12 mouse cellular contexts compared by ENCODE assay signal in the genomic region with DNA sequence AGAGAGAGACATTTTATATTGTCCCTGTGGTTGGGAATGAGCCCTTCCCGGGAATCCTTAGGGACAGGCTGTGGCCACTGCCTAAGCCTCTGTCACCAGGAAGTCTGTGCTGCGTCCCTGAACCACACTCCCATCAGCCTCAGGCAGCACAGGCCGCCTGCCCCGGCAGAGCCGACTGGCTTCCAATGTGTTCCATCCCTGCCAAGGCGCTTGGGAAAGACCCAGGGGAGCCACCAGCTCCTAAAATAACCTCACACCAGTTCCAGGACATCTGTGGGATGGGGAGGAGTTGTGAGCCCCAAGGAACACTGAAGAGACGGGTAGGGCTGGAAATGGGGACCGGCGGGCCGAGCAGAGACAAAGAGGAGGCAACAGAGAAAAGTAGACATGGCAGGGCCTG. TPM values are rescaled to one million over a fixed set of nuclear protein-coding genes. Genes with fewer than 3 reads are reported as not detected.
DNase-seq lines count a peak whose midpoint lies in the region; ATAC-seq and TF ChIP-seq lines count a peak whose summit lies in the region.
"Had no signal": no experiment of that assay in that cellular context is flagged by ENCODE, and none has a peak within 500 bp of the region (broad histone marks: within the 10 kb centered on the region; RNA-seq: fewer than 3 reads in every experiment).

No protein-coding gene starts in this region.

- no peak for DNase-seq in frontal cortex, postnatal 25 days (ENCODE audit: low spot score in 2 of 2)
- peak; percentile 83 for DNase-seq in 3134 (ENCODE audit: extremely low read depth, insufficient read length, low spot score)
- peak; percentile 79 for DNase-seq in heart, postnatal 4 days
- DNase-seq in urinary bladder, adult 2 months (ENCODE audit: low spot score) = no peak
- DNase-seq in liver, postnatal 0 days = no peak

- H3K79me2 ChIP-seq in myocyte (ENCODE audit: control insufficient read depth, insufficient read depth) = no peaks in the 10 kb centered on the region

- ATAC-seq in frontal cortex, adult (ENCODE audit: low TSS enrichment) = peak; percentile 31; the same call in 1 of the 2 replicates
- ATAC-seq in embryonic facial prominence, embryonic 12.5 days (ENCODE audit: insufficient number of reproducible peaks, insufficient read depth, low FRiP score, low TSS enrichment) = no peak
- no peak for ATAC-seq in liver, postnatal 0 days

- no peaks in the 10 kb centered on the region for H3K36me3 ChIP-seq in embryonic facial prominence, embryonic 12.5 days
- no peaks in the 10 kb centered on the region for H3K36me3 ChIP-seq in myocyte (ENCODE audit: control insufficient read depth, insufficient read depth)
- H3K36me3 ChIP-seq in liver, postnatal 0 days (replicated peaks; ENCODE audit: insufficient read depth, low read length) = no peaks in the 10 kb centered on the region

- H3K27ac ChIP-seq in embryonic facial prominence, embryonic 12.5 days = peak overlapping the region; percentile 52
- no peak overlapping the region for H3K27ac ChIP-seq in liver, postnatal 0 days (ENCODE audit: low read depth)

- WGBS in embryonic facial prominence, embryonic 12.5 days = 63% methylated on average over 10 of the region's 10 CpGs
- 86% methylated on average over 10 of the region's 10 CpGs for WGBS in liver, postnatal 0 days (ENCODE audit: insufficient replicate concordance)

- no peak for TF ChIP-seq CTCF in liver, postnatal 0 days (IDR thresholded peaks at IDR 0.05; ENCODE audit: low read depth)

- no peak overlapping the region for H3K9ac ChIP-seq in embryonic facial prominence, embryonic 12.5 days
- H3K9ac ChIP-seq in liver, postnatal 0 days (replicated peaks) = no peak overlapping the region

- TF ChIP-seq POLR2A in myocyte (IDR thresholded peaks at IDR 0.05; ENCODE audit: insufficient read length, low read depth) = no peak

- no peaks in the 10 kb centered on the region for H3K9me3 ChIP-seq in embryonic facial prominence, embryonic 12.5 days
- no peaks in the 10 kb centered on the region for H3K9me3 ChIP-seq in liver, postnatal 0 days (ENCODE audit: low read length)

- no peak overlapping the region for H3K4me2 ChIP-seq in embryonic facial prominence, embryonic 12.5 days (replicated peaks)
- peak overlapping the region; percentile 6 for H3K4me2 ChIP-seq in myocyte (ENCODE audit: low read depth)
- no peak overlapping the region for H3K4me2 ChIP-seq in liver, postnatal 0 days (ENCODE audit: low read depth, low read length)

- H3K27me3 ChIP-seq in embryonic facial prominence, embryonic 12.5 days = no peaks in the 10 kb centered on the region
- H3K27me3 ChIP-seq in myocyte (ENCODE audit: control insufficient read depth, insufficient read depth, insufficient read length) = no peaks in the 10 kb centered on the region
- H3K27me3 ChIP-seq in liver, postnatal 0 days (ENCODE audit: insufficient read depth, low read length) = no peaks in the 10 kb centered on the region

- no peak overlapping the region for H3ac ChIP-seq in myocyte (ENCODE audit: control insufficient read depth, insufficient read length)

- H3K4me3 ChIP-seq in embryonic facial prominence, embryonic 12.5 days = no peak overlapping the region
- no peak overlapping the region for H3K4me3 ChIP-seq in myocyte
- no peak overlapping the region for H3K4me3 ChIP-seq in liver, postnatal 0 days (ENCODE audit: low read depth, low read length)

- H3K4me1 ChIP-seq in embryonic facial prominence, embryonic 12.5 days = peaks cover 17% of the 10 kb centered on the region; the same call in 1 of the 2 replicates
- H3K4me1 ChIP-seq in liver, postnatal 0 days (ENCODE audit: insufficient read depth) = peaks cover 14% of the 10 kb centered on the region; the same call in 1 of the 2 replicates

- TF ChIP-seq EP300 in liver, postnatal 0 days (IDR thresholded peaks at IDR 0.05; ENCODE audit: low read depth) = no peak

TF ChIP-seq in myocyte, 11 proteins besides CTCF, POLR2A, EP300 and RAD21:
- no peak for TF ChIP-seq MYOG (IDR thresholded peaks at IDR 0.05; ENCODE audit: control insufficient read depth in 1 of 3, insufficient read depth in 1 of 3, insufficient read length in 2 of 3, low read depth in 2 of 3)
- no peak for TF ChIP-seq E2F4 (IDR thresholded peaks at IDR 0.05; ENCODE audit: insufficient read depth)
- TF ChIP-seq POLR2AphosphoS2 (IDR thresholded peaks at IDR 0.05; ENCODE audit: insufficient read length, low read depth) = no peak
- TF ChIP-seq CEBPB (IDR thresholded peaks at IDR 0.05; ENCODE audit: insufficient read depth, poor library complexity, severe bottlenecking) = no peak
- TF ChIP-seq TCF12 (IDR thresholded peaks at IDR 0.05; ENCODE audit: insufficient read depth, poor library complexity, severe bottlenecking) = no peak
- TF ChIP-seq MAX (IDR thresholded peaks at IDR 0.05; ENCODE audit: low read depth) = no peak
- no peak for TF ChIP-seq USF1 (IDR thresholded peaks at IDR 0.05; ENCODE audit: low read depth)
- TF ChIP-seq TCF3 (IDR thresholded peaks at IDR 0.05; ENCODE audit: insufficient read length, low read depth) = no peak
TF ChIP-seq in myocyte: peak in this region for 0.

RNA-seq across cellular contexts. Expression of a gene that starts 6.8 kb away (rescaled TPM):
- polyA plus RNA-seq in embryonic facial prominence, embryonic 12.5 days (2016; fragmentation: Nextera tagmentation; extraction: Ambion mirVana) = 0.53 and 1.1 TPM in 2 replicates
- total RNA-seq in heart, postnatal 4 days (2021) = not detected
- polyA plus RNA-seq in myocyte (2012; fragmentation: generic; extraction: Trizol) = not detected
- polyA plus RNA-seq in urinary bladder, adult 2 months (2012; rRNA removed) = not detected in 2 replicates
- not detected in 2 replicates for polyA plus RNA-seq in liver, postnatal 0 days (2015; fragmentation: Nextera tagmentation; extraction: Ambion mirVana)
- total RNA-seq: CH12.LX; common myeloid progenitor, adult 5-6 weeks; left cerebral cortex, postnatal 10 days had no signal
- polyA plus RNA-seq: neural tube, embryonic 14.5 days had no signal

RNA-seq across cellular contexts. Expression of a gene that starts 35.4 kb away (rescaled TPM):
- 14.0 and 14.2 TPM in 2 replicates for polyA plus RNA-seq in embryonic facial prominence, embryonic 12.5 days (2016; fragmentation: Nextera tagmentation; extraction: Ambion mirVana)
- 10 to 100 TPM; 11.6 to 12.1 TPM for total RNA-seq in heart, postnatal 4 days (2021)
- 3.1 TPM for polyA plus RNA-seq in myocyte (2012; fragmentation: generic; extraction: Trizol)
- 20.6 and 23.6 TPM in 2 replicates for polyA plus RNA-seq in urinary bladder, adult 2 months (2012; rRNA removed)
- 5.0 and 5.9 TPM in 2 replicates for polyA plus RNA-seq in liver, postnatal 0 days (2015; fragmentation: Nextera tagmentation; extraction: Ambion mirVana)
- total RNA-seq: CH12.LX had no signal

Comparison
In these comparisons a context has a peak if more than half of its experiments do, and no peak if none do; other contexts are left out.
1. DNase-seq: peak in 3134 (single experiment) and heart, postnatal 4 days (single experiment); none in frontal cortex, postnatal 25 days (0 of 2), urinary bladder, adult 2 months (single experiment) and liver, postnatal 0 days (single experiment).